Mouse (Mus musculus): ENCODE results near the gene Mpp4.

The Mpp4 gene

DNA sequence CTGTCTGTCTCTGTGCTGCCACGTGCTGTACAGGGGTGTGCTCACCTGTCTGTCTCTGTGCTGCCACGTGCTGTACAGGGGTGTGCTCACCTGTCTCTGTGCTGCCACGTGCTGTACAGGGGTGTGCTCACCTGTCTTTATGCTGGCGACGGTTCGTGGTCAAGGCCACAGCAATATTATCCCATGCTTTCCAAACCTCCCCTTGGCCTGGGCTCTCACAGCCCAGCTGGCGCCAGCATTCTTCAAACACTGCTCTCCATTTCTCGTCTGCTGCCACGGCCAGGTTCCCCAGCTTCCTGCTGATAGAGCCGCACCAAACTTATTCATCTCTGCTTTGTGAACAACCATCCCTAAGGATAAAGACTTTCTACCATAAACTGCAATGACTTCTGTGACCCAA, 15.2 kb upstream of the Mpp4 start:
- DNase-seq (ENCODE audit: low read depth, low spot score), result no peak
- Histone ChIP-seq H3K27me3 (ENCODE audit: control insufficient read depth, insufficient read depth, low read length, poor library complexity, severe bottlenecking) (no peaks in the 10 kb centered on the region), H3K36me3 (ENCODE audit: control insufficient read depth, insufficient read depth, low read length, poor library complexity, severe bottlenecking) (0 out of 2 replicates have a peak, but pooled peaks cover 2% of the 10 kb centered on the region)

DNA sequence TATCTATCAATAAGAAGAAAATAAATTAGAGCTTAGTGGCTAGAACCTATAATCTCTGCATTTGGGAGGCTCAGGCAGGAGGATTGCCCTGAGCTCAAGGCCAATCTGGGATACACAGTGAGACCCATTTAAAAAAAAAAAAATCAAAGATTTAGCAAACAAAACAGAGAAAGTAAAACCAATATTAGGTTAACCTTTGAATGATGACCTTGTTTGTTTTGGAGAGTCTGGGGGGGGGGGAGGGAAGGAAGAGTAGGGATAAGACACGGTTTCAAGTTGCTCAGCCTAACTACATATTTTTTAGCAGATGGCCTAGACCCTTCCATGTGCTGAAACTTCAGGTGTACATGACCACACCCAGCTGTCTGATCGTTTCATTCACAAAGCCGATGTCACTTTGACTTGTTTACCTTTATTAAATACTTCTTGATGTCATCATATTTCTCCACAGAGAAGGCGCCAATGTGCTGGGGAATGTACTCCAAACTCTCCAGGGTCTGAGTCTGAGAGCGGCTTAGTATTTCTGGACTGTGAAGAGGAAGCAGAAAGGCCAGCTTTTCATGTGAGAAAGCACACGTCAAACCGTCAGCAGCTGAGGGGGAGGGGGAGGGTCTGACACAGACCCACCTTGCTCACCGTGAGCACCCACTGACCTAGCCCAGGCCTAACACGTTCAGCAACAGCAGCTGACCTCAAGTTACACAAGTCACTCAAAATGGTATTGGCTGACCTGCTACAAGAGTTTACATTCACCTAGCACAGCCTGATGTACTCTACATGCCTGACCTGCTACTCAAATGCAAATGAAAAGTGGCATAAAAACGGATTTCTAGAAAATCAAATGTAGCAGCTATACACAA, 11.6 kb upstream of the Mpp4 start:
- Histone ChIP-seq H3K27me3 (ENCODE audit: control insufficient read depth, insufficient read depth, low read length, poor library complexity, severe bottlenecking) (no peaks in the 10 kb centered on the region), H3K36me3 (ENCODE audit: control insufficient read depth, insufficient read depth, low read length, poor library complexity, severe bottlenecking) (peaks cover under 1% of the 10 kb centered on the region; the same call in 1 of the 2 replicates)
- no peak for DNase-seq (ENCODE audit: low read depth, low spot score)

DNA sequence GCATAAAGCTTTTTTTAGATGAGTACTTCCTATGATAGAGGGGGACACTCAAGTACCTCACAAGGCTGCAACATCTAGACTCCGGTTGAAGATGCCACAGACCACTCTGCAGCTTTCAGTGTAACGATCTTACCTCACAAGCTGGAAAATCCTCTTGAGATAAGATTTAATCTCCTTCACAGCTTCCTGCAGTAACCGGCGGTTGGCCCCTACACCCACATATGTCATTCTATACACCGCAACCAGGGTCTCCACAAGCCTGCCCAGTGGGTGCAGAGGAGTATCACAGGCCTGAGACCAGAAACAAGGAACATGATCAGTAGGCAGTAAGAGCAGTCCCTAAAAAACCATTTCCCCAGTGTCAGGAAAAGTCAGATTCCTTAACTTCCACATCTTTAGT, 9.8 kb upstream of the Mpp4 start:
- no peak for DNase-seq (ENCODE audit: low read depth, low spot score)
- no peaks in the 10 kb centered on the region for H3K27me3 ChIP-seq (ENCODE audit: control insufficient read depth, insufficient read depth, low read length, poor library complexity, severe bottlenecking)
- peaks cover 2% of the 10 kb centered on the region; the same call in 1 of the 2 replicates for H3K36me3 ChIP-seq (ENCODE audit: control insufficient read depth, insufficient read depth, low read length, poor library complexity, severe bottlenecking)

DNA sequence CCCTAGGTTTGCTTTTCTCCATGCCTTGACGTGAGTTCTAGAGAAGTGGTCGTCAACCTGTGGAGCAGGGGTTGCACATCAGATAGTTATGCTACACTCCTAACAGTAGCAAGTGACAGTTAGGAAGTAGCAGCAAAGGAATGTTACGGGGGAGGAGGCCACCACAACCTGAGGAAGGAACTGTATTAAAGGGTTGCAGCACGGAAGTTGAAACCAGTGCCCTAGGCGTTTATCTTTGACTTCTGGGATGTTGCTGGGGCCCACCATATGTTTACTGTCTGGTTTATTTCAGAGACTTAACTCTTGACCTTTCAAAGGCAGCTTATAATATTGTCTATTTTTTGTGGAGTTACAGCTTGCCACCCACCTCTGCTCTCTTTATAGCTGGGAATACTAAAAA, 8.7 kb upstream of the Mpp4 start:
- H3K36me3 ChIP-seq (ENCODE audit: control insufficient read depth, insufficient read depth, low read length, poor library complexity, severe bottlenecking), result peaks cover 2% of the 10 kb centered on the region; the same call in 1 of the 2 replicates
- DNase-seq (ENCODE audit: low read depth, low spot score), result no peak
- no peaks in the 10 kb centered on the region for H3K27me3 ChIP-seq (ENCODE audit: control insufficient read depth, insufficient read depth, low read length, poor library complexity, severe bottlenecking)

GRCm38 (mm10) chr1:59170290-59170689, 7.1 kb upstream of the Mpp4 start:
- no peak for DNase-seq (ENCODE audit: low read depth, low spot score)
- Histone ChIP-seq H3K36me3 (ENCODE audit: control insufficient read depth, insufficient read depth, low read length, poor library complexity, severe bottlenecking) (peaks cover 2% of the 10 kb centered on the region; the same call in 1 of the 2 replicates), H3K27me3 (ENCODE audit: control insufficient read depth, insufficient read depth, low read length, poor library complexity, severe bottlenecking) (no peaks in the 10 kb centered on the region)

GRCm38 (mm10) chr1:59169586-59169985, 6.4 kb upstream of the Mpp4 start:
- Histone ChIP-seq H3K27me3 (ENCODE audit: control insufficient read depth, insufficient read depth, low read length, poor library complexity, severe bottlenecking) (no peaks in the 10 kb centered on the region), H3K36me3 (ENCODE audit: control insufficient read depth, insufficient read depth, low read length, poor library complexity, severe bottlenecking) (peaks cover 2% of the 10 kb centered on the region; the same call in 1 of the 2 replicates)
- no peak for DNase-seq (ENCODE audit: low read depth, low spot score)

- DNase-seq (ENCODE audit: low read depth, low spot score), result no peak
- Histone ChIP-seq H3K27me3 (ENCODE audit: control insufficient read depth, insufficient read depth, low read length, poor library complexity, severe bottlenecking) (no peaks in the 10 kb centered on the region), H3K36me3 (ENCODE audit: control insufficient read depth, insufficient read depth, low read length, poor library complexity, severe bottlenecking) (peaks cover 2% of the 10 kb centered on the region; the same call in 1 of the 2 replicates)
Observed at GRCm38 (mm10) chr1:59168556-59168955, 5.4 kb upstream of the Mpp4 start.

DNA sequence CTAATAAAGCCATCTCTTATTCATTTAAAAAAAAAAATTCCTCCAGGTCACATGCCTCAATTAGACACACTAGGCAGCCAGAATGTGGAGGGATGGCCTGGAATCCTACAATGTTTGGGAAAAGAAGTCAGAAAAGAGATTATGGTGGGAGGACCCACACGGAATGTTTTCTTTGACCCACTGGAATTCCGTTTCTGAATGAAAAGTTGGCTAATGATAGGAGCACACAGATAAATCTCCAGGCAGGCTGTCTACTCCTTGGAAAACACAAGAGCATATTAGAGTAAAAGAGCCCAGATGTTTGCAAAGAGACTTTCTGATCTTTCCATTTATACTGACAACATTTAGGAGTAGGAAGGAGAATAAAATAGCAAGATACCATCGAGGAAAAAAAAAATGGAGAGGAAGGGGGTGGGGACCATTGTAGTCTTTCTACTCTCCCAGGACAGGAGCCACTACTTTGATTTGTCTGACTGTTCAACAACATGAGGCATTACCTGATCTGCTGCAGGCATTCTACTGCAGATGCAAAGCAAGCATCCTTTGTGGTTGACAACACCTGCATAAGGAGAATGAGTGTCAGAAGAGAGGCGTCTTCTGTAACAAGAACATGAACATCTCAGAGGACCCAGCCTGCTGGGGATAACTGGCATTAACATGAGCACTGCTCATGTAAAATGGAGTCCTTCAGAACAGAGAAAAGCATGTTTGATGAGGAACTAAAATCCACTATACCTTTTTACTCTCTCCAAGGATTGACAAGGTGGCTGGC, 4.7 kb upstream of the Mpp4 start:
- Histone ChIP-seq H3K36me3 (ENCODE audit: control insufficient read depth, insufficient read depth, low read length, poor library complexity, severe bottlenecking) (peaks cover 2% of the 10 kb centered on the region; the same call in 1 of the 2 replicates), H3K27me3 (ENCODE audit: control insufficient read depth, insufficient read depth, low read length, poor library complexity, severe bottlenecking) (no peaks in the 10 kb centered on the region)
- no peak for DNase-seq (ENCODE audit: low read depth, low spot score)

DNA sequence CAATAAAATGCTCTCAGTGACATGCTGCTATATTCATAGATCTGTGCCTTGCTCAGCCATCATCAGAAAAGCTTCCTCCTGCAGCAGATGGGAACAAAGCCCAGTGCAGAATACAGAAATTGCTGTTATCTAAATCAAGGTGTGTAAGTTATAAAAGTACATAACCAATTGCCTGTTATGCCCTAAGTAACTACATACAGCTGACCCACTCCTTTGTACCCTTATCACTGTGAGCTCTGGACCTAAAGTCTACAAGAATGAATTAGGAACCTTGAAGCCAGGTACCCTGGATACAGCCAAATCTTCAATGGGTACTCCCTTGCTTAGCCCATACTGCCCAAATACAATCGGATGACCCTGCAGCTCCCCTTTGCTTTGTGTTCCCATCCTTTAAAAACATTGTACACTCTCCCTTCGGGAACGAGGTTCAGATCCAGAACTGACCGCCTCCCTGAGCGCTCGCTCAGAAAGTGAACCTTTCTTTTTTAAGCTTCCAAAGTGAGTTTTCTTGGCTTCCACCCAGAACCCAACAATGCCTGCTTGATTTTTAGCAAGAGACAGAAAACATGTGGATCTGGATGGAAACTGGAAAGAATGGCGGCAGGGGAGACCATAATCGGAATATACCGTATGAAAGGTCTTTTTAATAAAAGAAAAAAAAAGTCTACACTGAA, 3.2 kb upstream of the Mpp4 start:
- no peak for DNase-seq (ENCODE audit: low read depth, low spot score)
- Histone ChIP-seq H3K36me3 (ENCODE audit: control insufficient read depth, insufficient read depth, low read length, poor library complexity, severe bottlenecking) (peaks cover 2% of the 10 kb centered on the region; the same call in 1 of the 2 replicates), H3K27me3 (ENCODE audit: control insufficient read depth, insufficient read depth, low read length, poor library complexity, severe bottlenecking) (no peaks in the 10 kb centered on the region)

- no peaks in the 10 kb centered on the region for H3K27me3 ChIP-seq (ENCODE audit: control insufficient read depth, insufficient read depth, low read length, poor library complexity, severe bottlenecking)
- H3K36me3 ChIP-seq (ENCODE audit: control insufficient read depth, insufficient read depth, low read length, poor library complexity, severe bottlenecking), result no peaks in the 10 kb centered on the region
- no peak for DNase-seq (ENCODE audit: low read depth, low spot score)
Observed at GRCm38 (mm10) chr1:59163918-59164317, 729 bp upstream of the Mpp4 start.

DNA sequence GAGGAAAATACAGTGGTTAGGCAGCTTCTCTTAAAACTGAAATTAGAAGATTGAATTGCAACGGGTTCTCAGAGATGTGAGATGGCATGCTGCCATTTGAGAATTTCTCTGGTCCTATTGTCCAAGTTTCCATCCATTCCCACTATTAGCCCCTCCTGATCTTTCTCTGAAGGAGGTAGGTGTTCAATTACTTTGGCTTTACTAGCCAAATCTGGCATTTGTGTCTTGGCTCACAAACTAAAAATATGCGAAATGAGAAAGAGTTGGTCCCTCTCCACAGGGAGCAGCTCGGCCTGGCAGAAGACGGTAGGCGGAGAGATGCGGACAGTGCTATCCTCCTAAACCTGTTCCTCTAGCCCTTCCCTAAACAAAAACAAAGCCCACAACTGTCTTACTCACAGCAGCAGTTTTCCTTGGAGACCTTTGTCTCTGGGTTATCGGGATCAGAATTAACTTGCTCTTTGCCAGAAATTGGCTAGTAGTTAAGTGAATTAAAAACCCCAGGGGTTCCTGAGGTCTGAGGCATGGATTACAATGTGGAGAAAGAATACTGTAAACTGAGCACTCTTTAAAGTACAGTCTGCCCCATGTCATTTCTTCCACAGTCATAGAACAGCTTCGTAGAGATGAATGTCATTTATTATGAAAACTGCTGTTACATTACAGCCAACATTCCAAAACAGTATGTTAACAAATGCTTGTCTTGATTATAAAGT, 722 bp downstream of the Mpp4 start:
- DNase-seq (ENCODE audit: low read depth, low spot score), result no peak
- no peaks in the 10 kb centered on the region for H3K36me3 ChIP-seq (ENCODE audit: control insufficient read depth, insufficient read depth, low read length, poor library complexity, severe bottlenecking)
- H3K27me3 ChIP-seq (ENCODE audit: control insufficient read depth, insufficient read depth, low read length, poor library complexity, severe bottlenecking), result no peaks in the 10 kb centered on the region

DNA sequence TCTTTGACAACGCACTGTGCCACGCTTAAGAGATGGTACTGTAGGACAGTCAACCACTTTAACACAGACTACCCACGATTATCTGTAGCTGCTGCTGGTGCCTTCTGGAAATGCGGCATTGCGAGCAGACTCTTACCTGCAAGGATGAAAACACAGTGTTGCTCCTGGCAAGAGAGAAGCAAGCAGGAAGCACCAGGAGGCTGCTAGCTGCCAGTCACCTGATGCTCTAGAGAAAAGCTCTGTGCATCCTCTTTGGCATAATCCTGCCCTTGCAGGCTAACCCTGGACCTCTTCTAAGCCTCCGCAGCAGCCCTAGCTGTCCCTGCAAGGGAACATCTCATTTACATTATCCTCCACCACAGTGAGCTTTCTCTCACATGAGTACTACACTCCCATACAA, 1.8 kb downstream of the Mpp4 start:
- H3K27me3 ChIP-seq (ENCODE audit: control insufficient read depth, insufficient read depth, low read length, poor library complexity, severe bottlenecking), result no peaks in the 10 kb centered on the region
- DNase-seq (ENCODE audit: low read depth, low spot score), result no peak
- no peaks in the 10 kb centered on the region for H3K36me3 ChIP-seq (ENCODE audit: control insufficient read depth, insufficient read depth, low read length, poor library complexity, severe bottlenecking)

DNA sequence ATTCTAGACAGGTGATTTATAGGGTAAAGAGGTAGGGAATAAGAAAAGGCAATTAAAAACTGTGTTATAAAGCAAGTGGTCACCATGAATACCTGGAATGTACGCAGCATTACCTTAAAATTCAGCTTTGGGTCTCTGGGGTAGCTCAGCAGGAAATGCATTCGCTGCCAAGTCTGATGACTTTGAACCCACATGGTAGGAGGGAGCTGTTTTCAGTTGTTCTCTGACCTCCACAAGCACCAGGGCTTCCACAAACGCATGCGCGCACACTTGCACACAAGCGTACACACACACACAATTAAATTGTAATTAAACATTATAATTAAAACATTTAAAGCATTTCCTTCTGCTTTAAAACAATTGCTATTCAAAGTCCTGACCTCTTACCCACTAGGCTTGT, 2.3 kb downstream of the Mpp4 start:
- DNase-seq (ENCODE audit: low read depth, low spot score), result no peak
- Histone ChIP-seq H3K27me3 (ENCODE audit: control insufficient read depth, insufficient read depth, low read length, poor library complexity, severe bottlenecking) (no peaks in the 10 kb centered on the region), H3K36me3 (ENCODE audit: control insufficient read depth, insufficient read depth, low read length, poor library complexity, severe bottlenecking) (no peaks in the 10 kb centered on the region)

DNA sequence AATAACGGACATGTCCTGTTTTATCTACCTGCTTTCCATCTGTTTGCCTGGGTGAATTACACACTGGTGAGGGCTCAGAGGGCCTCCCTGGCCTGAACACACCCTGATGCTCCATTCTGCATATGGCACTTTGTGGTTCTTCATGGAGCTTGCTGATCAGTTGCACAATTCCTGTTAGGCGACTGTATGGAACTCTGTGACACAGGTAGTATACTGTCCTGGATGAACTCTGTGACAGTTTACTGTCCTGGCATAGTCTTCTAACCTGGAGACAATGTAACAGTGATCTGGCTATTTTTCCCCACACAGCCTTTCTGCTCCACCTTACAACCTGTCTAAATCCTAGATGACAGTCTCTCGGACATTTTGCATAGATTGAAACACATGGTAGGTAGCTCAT, 4.1 kb downstream of the Mpp4 start:
- H3K27me3 ChIP-seq (ENCODE audit: control insufficient read depth, insufficient read depth, low read length, poor library complexity, severe bottlenecking), result no peaks in the 10 kb centered on the region
- no peaks in the 10 kb centered on the region for H3K36me3 ChIP-seq (ENCODE audit: control insufficient read depth, insufficient read depth, low read length, poor library complexity, severe bottlenecking)
- no peak for DNase-seq (ENCODE audit: low read depth, low spot score)
